Mouse (Mus musculus): ENCODE measurements at regions not wholly inside any gene's neighbourhood (a gene's known extent, or its start where the extent isn't known, plus 50 kb on each side); places are given as distances from the start of the nearest gene placed in this dataset.
"Not testable (repeated sequence)": the region's sequence is repeated elsewhere in the genome, so short reads cannot be mapped to it uniquely, and the experiment has no call there.

GRCm38 (mm10) chr3:21633600-21634221 lies 442.7 kb upstream of the Tbl1xr1 start:
- no peak for DNase-seq

- DNase-seq = no peak
Measured at GRCm38 (mm10) chr3:21634675-21635204, 441.7 kb upstream of the Tbl1xr1 start.

- DNase-seq = peak in 1 of 2 experiments; percentile 3
Measured at GRCm38 (mm10) chr3:21638886-21639285, 437.6 kb upstream of the Tbl1xr1 start.

GRCm38 (mm10) chr3:21639576-21639975 lies 436.9 kb upstream of the Tbl1xr1 start:
- peak in 1 of 2 experiments; percentile 7 for DNase-seq

- DNase-seq = peak; percentile 13 to 49
Measured at GRCm38 (mm10) chr3:21644086-21644485, 432.4 kb upstream of the Tbl1xr1 start.

GRCm38 (mm10) chr3:21645268-21645667 lies 431.2 kb upstream of the Tbl1xr1 start:
- no peak for DNase-seq

GRCm38 (mm10) chr3:21649885-21650469 lies 426.5 kb upstream of the Tbl1xr1 start:
- no peak for DNase-seq

GRCm38 (mm10) chr3:21655301-21655700 lies 421.2 kb upstream of the Tbl1xr1 start:
- DNase-seq = no peak

- DNase-seq = peak in 1 of 2 experiments; percentile 35
Measured at GRCm38 (mm10) chr3:21667349-21668143, 408.9 kb upstream of the Tbl1xr1 start.

- DNase-seq = no peak
Measured at GRCm38 (mm10) chr3:21671885-21672284, 404.6 kb upstream of the Tbl1xr1 start.

- no peak for DNase-seq
Measured at GRCm38 (mm10) chr3:21672492-21672891, 404.0 kb upstream of the Tbl1xr1 start.

GRCm38 (mm10) chr3:21673466-21673865 lies 403.0 kb upstream of the Tbl1xr1 start:
- no peak for DNase-seq

- no peak for DNase-seq
Measured at GRCm38 (mm10) chr3:21678265-21678664, 398.2 kb upstream of the Tbl1xr1 start.

- DNase-seq = no peak
Measured at GRCm38 (mm10) chr3:21678734-21679133, 397.7 kb upstream of the Tbl1xr1 start.

- not testable (repeated sequence) for DNase-seq
Measured at GRCm38 (mm10) chr3:21697980-21698672, 378.3 kb upstream of the Tbl1xr1 start.

- DNase-seq = no peak
Measured at GRCm38 (mm10) chr3:21699526-21699925, 376.9 kb upstream of the Tbl1xr1 start.

- DNase-seq = no peak
Measured at GRCm38 (mm10) chr3:21700326-21700725, 376.1 kb upstream of the Tbl1xr1 start.

- DNase-seq = no peak
Measured at GRCm38 (mm10) chr3:21726747-21727505, 349.5 kb upstream of the Tbl1xr1 start.

- no peak for DNase-seq
Measured at GRCm38 (mm10) chr3:21728019-21728418, 348.4 kb upstream of the Tbl1xr1 start.

- no peak for DNase-seq
Measured at GRCm38 (mm10) chr3:21729328-21729727, 347.1 kb upstream of the Tbl1xr1 start.

- not testable (repeated sequence) for DNase-seq
Measured at GRCm38 (mm10) chr3:21735688-21736087, 340.8 kb upstream of the Tbl1xr1 start.

- no peak for DNase-seq
Measured at GRCm38 (mm10) chr3:21739720-21740119, 336.7 kb upstream of the Tbl1xr1 start.

All from kidney, postnatal 25 days (tissue).